Mouse (Mus musculus) limb, embryonic 13.5 days (tissue): ENCODE data around the gene Cabin1. TPM values are rescaled to one million over a fixed set of nuclear protein-coding genes. Genes with fewer than 3 reads are reported as not detected.

ENCODE experiments used
- ATAC-seq: fragments of 200-750 bp; cut with Nextera tagmentation; 2 replicates; pipeline ENCODE4 v1.8.0; 2017; ENCODE audit warnings: low read depth, moderate number of reproducible peaks, moderate TSS enrichment; ENCODE audit not compliant: low FRiP score
- H3K27ac ChIP-seq: fragments of 300-500 bp; sonication (generic); 2 replicates; pipeline ENCODE4 v1.5.1; 2015; ENCODE audit warnings: inconsistent platforms, mild to moderate bottlenecking, moderate library complexity
- H3K27me3 ChIP-seq: fragments of 300-500 bp; sonication (generic); 2 replicates; pipeline ENCODE4 v1.6.1; 2015; ENCODE audit warnings: mild to moderate bottlenecking, inconsistent platforms
- H3K36me3 ChIP-seq: fragments of 300-500 bp; sonication (generic); 2 replicates; pipeline ENCODE4 v1.6.1; 2015; ENCODE audit warnings: inconsistent platforms, mild to moderate bottlenecking, moderate library complexity
- H3K4me1 ChIP-seq: fragments of 300-500 bp; sonication (generic); 2 replicates; pipeline ENCODE4 v1.6.1; 2015; ENCODE audit warnings: inconsistent platforms
- H3K4me2 ChIP-seq: fragments of 300-500 bp; sonication (generic); replicated peaks from 2 replicates; pipeline ENCODE4 v1.6.1; 2015; ENCODE audit warnings: inconsistent platforms, mild to moderate bottlenecking, moderate library complexity
- H3K4me3 ChIP-seq: fragments of 300-500 bp; sonication (generic); 2 replicates; pipeline ENCODE4 v1.5.1; 2015; ENCODE audit warnings: moderate library complexity, mild to moderate bottlenecking, inconsistent platforms
- H3K9ac ChIP-seq: fragments of 300-500 bp; sonication (generic); 2 replicates; pipeline ENCODE4 v1.6.1; 2015; ENCODE audit warnings: mild to moderate bottlenecking, inconsistent platforms
- H3K9me3 ChIP-seq: fragments of 300-500 bp; sonication (generic); 2 replicates; pipeline ENCODE4 v1.6.1; 2016; ENCODE audit warnings: inconsistent platforms
- WGBS: fragments of 180-500 bp; shearing (Covaris S2); methylation state at CpG from one replicate; pipeline ENCODE4 v1.1.7; 2015; 5-methylcytosine and 5-hydroxymethylcytosine counted together
- polyA plus RNA-seq: library from polyadenylated mRNA; unstranded; fragments of >200 nt; fragmentation: Nextera tagmentation; extraction: Ambion mirVana; gene quantifications from 2 replicates; pipeline ENCODE4 v1.2.1, GENCODE M21; 2015

Gene Cabin1
- polyA plus RNA-seq: 30.9 and 32.5 TPM in 2 replicates

GRCm38 (mm10) chr10:75763682-75764518, at the start of gene Cabin1:
Gene Cabin1, minus strand, starts transcription at chr10:75764341.
- WGBS: under 1% methylated on average over 61 of the region's 61 CpGs
- H3K36me3 ChIP-seq: peaks cover 15% of the 10 kb centered on the region; the same call in 1 of the 2 replicates
- H3K4me1 ChIP-seq: peaks cover 15% of the 10 kb centered on the region
- peak within 1 kb of the TSS; percentile 84 for H3K4me2 ChIP-seq
- H3K9me3 ChIP-seq: no peaks in the 10 kb centered on the region
- peak within 1 kb of the TSS; percentile 78 for H3K4me3 ChIP-seq
- no peaks in the 10 kb centered on the region for H3K27me3 ChIP-seq
- peak within 1 kb of the TSS; percentile 80 for H3K9ac ChIP-seq
- ATAC-seq: peak; percentile 98
- peak within 1 kb of the TSS; percentile 61; the same call in 1 of the 2 replicates for H3K27ac ChIP-seq

DNA sequence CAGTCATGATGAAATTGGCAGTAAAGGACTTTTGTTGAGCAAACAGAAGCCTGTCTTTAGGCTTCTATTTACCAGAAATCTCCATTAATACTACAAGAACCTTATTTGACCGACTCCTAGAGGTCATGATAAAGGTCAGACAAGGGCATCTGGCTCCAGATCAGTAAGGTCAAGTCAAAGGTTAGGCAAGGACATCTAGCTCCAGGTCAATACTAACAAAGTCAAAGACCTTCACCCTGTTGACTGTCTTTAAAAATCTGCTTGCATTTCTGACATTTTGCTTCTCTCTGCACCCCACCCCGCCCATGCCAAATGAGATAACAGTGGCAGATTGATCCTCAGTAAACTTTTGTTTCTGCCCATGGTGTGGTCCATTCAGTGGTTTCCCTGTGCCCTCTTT, 40.1 kb upstream of the Cabin1 start:
- no peak overlapping the region for H3K9ac ChIP-seq
- no peaks in the 10 kb centered on the region for H3K4me1 ChIP-seq
- no peaks in the 10 kb centered on the region for H3K27me3 ChIP-seq
- H3K4me3 ChIP-seq: no peak overlapping the region
- no peak overlapping the region for H3K27ac ChIP-seq
- ATAC-seq: no peak
- no peaks in the 10 kb centered on the region for H3K9me3 ChIP-seq
- H3K4me2 ChIP-seq: no peak overlapping the region
- 59% methylated on average over 2 of the region's 2 CpGs for WGBS
- H3K36me3 ChIP-seq: no peaks in the 10 kb centered on the region

- ATAC-seq: peak; percentile 72; the same call in 1 of the 2 replicates
- peak within 1 kb of the TSS; percentile 81 for H3K4me2 ChIP-seq
- peaks cover 11% of the 10 kb centered on the region for H3K27me3 ChIP-seq
- WGBS: 4% methylated on average over 18 of the region's 18 CpGs
- no peaks in the 10 kb centered on the region for H3K36me3 ChIP-seq
- H3K9me3 ChIP-seq: no peaks in the 10 kb centered on the region
- H3K4me1 ChIP-seq: peaks cover 33% of the 10 kb centered on the region
- H3K9ac ChIP-seq: peak within 1 kb of the TSS; percentile 64
- peak within 1 kb of the TSS; percentile 52 for H3K4me3 ChIP-seq
- H3K27ac ChIP-seq: no peak within 1 kb of the TSS
These were observed 34.1 kb upstream of the Cabin1 start, which contains the start of gene Gstt1 for GRCm38 (mm10) chr10:75798176-75798696. Gene Gstt1, minus strand, starts transcription at chr10:75798584.

- Histone ChIP-seq H3K27me3 (peaks cover 11% of the 10 kb centered on the region), H3K4me3 (peak overlapping the region; percentile 52), H3K9me3 (no peaks in the 10 kb centered on the region), H3K9ac (peak overlapping the region; percentile 64), H3K36me3 (no peaks in the 10 kb centered on the region), H3K4me1 (peaks cover 33% of the 10 kb centered on the region), H3K4me2 (peak overlapping the region; percentile 81), H3K27ac (no peak overlapping the region)
- ATAC-seq: no peak; the same call in 1 of the 2 replicates
- WGBS: 2% methylated on average over 12 of the region's 12 CpGs
These were observed 33.6 kb upstream of the Cabin1 start for GRCm38 (mm10) chr10:75797619-75798175.

DNA sequence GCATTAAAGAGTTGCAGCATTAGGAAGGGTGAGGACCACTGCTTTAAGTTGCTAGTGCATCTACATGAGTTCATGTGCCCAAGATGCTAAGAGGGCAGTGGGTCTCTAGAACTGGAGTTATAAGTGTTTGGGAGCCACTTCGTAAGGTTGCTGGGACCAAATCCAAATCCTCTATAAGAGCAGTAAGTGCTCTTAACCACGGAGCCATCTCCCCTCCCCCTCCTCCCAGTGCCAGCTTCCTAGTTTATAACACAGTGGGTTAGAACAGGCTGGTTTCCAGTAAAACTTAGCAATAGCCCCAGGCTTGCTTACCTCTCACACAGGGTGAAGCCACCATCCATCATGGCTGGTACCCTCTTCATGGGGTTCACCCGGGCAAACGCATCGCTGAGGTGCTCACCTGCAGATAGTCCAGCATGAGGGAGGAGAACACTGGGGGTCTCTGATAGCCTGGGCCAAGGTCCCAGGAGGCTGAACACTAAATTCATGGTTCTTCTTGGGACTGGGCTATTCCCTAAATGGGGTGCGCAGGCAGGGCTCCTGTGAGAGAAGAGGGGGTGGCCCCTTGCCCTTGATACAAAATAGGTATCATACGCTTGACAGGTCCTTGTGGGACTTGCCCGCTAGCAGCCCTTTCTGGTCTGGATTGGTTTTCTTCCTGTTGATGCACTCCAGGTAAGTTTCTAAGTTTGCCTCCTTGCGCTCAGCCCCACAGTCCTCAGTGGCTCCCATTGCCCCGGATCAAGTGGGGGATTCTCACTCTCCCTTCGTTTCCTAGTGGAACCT, 32.8 kb upstream of the Cabin1 start:
- WGBS: 44% methylated on average over 11 of the region's 11 CpGs
- H3K36me3 ChIP-seq: no peaks in the 10 kb centered on the region
- H3K27me3 ChIP-seq: peaks cover 11% of the 10 kb centered on the region
- peaks cover 33% of the 10 kb centered on the region for H3K4me1 ChIP-seq
- H3K9me3 ChIP-seq: no peaks in the 10 kb centered on the region
- peak overlapping the region; percentile 64; the same call in 1 of the 2 replicates for H3K9ac ChIP-seq
- ATAC-seq: no peak
- peak overlapping the region; percentile 52 for H3K4me3 ChIP-seq
- no peak overlapping the region for H3K27ac ChIP-seq
- H3K4me2 ChIP-seq: peak overlapping the region; percentile 81

GRCm38 (mm10) chr10:75794880-75795279, 30.7 kb upstream of the Cabin1 start:
- Histone ChIP-seq H3K27ac (no peak overlapping the region; the same call in 1 of the 2 replicates), H3K4me1 (peaks cover 33% of the 10 kb centered on the region), H3K27me3 (peaks cover 11% of the 10 kb centered on the region), H3K36me3 (no peaks in the 10 kb centered on the region), H3K4me2 (peak overlapping the region; percentile 25), H3K4me3 (no peak overlapping the region), H3K9ac (0 out of 2 replicates have a peak overlapping the region, but pooled peaks have one; percentile 5), H3K9me3 (no peaks in the 10 kb centered on the region)
- ATAC-seq: no peak
- WGBS: 30% methylated on average over 3 of the region's 3 CpGs

DNA sequence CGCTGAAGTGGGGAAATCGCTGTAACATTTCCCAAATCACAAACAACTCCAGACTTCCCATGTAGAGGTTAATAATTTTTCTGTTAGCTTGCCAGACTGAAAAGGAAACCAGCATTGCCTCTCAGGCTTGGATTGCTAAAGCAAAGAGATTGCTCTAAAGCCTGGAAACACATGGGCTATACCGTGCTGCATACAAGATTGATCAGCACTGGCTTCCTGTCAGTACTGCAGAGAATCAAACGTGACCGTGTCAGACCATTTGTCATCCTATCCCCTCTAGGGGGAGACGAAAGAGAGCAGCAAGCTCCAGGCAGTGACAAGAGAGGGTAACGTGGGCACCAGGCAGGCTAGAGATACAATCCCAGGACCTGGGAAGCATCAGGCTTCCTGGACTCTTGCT, 26.6 kb upstream of the Cabin1 start:
- Histone ChIP-seq H3K27me3 (no peaks in the 10 kb centered on the region), H3K27ac (no peak overlapping the region), H3K36me3 (no peaks in the 10 kb centered on the region), H3K9ac (0 out of 2 replicates have a peak overlapping the region, but pooled peaks have one; percentile 35), H3K4me1 (peaks cover 13% of the 10 kb centered on the region), H3K4me2 (no peak overlapping the region), H3K4me3 (no peak overlapping the region), H3K9me3 (no peaks in the 10 kb centered on the region)
- no peak for ATAC-seq
- WGBS: 18% methylated on average over 7 of the region's 7 CpGs

DNA sequence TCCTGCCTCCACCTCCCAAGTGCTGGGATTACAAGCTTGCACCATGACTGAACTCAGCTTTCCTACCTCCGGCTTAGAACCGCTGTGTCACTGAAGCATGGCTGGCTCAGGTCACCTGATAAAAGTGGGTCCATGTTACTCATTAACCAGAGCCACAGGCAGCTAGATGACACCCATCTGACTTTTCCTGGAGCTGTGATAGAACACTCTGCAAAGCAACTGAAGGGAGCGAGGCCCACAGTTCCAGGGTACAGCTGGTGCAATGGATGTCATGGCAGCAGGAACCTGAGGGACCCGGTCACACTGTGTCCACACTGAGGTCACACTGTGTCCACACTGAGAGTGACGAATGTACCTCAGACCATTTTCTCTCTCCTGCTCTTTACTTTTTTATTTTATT, 25.7 kb upstream of the Cabin1 start:
- whole genome bisulfite sequencing: 86% methylated on average over 5 of the region's 5 CpGs
- no peak overlapping the region for H3K9ac ChIP-seq
- H3K27ac ChIP-seq: no peak overlapping the region
- H3K4me3 ChIP-seq: no peak overlapping the region
- H3K9me3 ChIP-seq: no peaks in the 10 kb centered on the region
- no peak for ATAC-seq
- no peak overlapping the region for H3K4me2 ChIP-seq
- H3K27me3 ChIP-seq: no peaks in the 10 kb centered on the region
- peaks cover 7% of the 10 kb centered on the region for H3K4me1 ChIP-seq
- H3K36me3 ChIP-seq: no peaks in the 10 kb centered on the region

- Histone ChIP-seq H3K36me3 (no peaks in the 10 kb centered on the region), H3K9ac (no peak overlapping the region), H3K27me3 (0 out of 2 replicates have a peak, but pooled peaks cover under 1% of the 10 kb centered on the region), H3K4me2 (no peak overlapping the region), H3K4me3 (no peak overlapping the region), H3K27ac (no peak overlapping the region), H3K4me1 (peaks cover under 1% of the 10 kb centered on the region; the same call in 1 of the 2 replicates), H3K9me3 (no peaks in the 10 kb centered on the region)
- 72% methylated on average over 6 of the region's 6 CpGs for WGBS
- no peak for ATAC-seq
These were observed 25.1 kb upstream of the Cabin1 start for GRCm38 (mm10) chr10:75789081-75789735.

- WGBS: 91% methylated on average over 8 of the region's 8 CpGs
- Histone ChIP-seq H3K36me3 (no peaks in the 10 kb centered on the region), H3K4me2 (no peak overlapping the region), H3K27ac (no peak overlapping the region), H3K4me1 (no peaks in the 10 kb centered on the region), H3K4me3 (no peak overlapping the region), H3K27me3 (0 out of 2 replicates have a peak, but pooled peaks cover 4% of the 10 kb centered on the region), H3K9ac (no peak overlapping the region), H3K9me3 (no peaks in the 10 kb centered on the region)
- no peak for ATAC-seq
These were observed 24.1 kb upstream of the Cabin1 start for GRCm38 (mm10) chr10:75788277-75788676.

DNA sequence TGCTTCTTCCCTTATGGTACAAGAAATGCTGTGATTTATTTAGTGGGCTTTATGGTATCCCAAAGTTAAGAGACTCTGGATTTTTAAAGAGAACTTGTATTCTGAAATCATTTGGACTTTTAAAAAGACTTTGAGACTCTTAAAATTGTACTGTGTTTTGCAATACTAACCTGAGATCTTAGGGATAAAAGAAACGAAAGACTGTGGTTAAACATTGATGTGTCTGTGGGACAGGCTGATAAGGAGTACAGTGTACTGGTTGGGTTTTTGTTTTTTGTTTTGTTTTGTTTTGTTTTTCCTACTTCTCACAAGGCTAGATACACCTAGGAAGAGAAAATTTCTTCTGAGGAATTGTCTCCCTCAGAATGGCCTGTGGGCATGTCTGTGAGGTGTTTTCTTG, 21.3 kb upstream of the Cabin1 start:
- 63% methylated on average over 1 of the region's 1 CpGs for WGBS
- ATAC-seq: no peak
- Histone ChIP-seq H3K4me1 (peaks cover 2% of the 10 kb centered on the region), H3K36me3 (no peaks in the 10 kb centered on the region), H3K9me3 (no peaks in the 10 kb centered on the region), H3K27ac (no peak overlapping the region), H3K27me3 (0 out of 2 replicates have a peak, but pooled peaks cover 4% of the 10 kb centered on the region), H3K4me2 (no peak overlapping the region), H3K4me3 (no peak overlapping the region), H3K9ac (no peak overlapping the region)
